Mouse (Mus musculus) megakaryocyte-erythroid progenitor cell, adult 5-6 weeks (primary cell): Measurements from ENCODE around the gene Olfr251. TPM values are rescaled to one million over a fixed set of nuclear protein-coding genes. Genes with fewer than 3 reads are reported as not detected.
"Not testable (repeated sequence)": the region's sequence is repeated elsewhere in the genome, so short reads cannot be mapped to it uniquely, and the experiment has no call there.

Experiments used
- ATAC-seq: replicated peaks from 2 replicates; pipeline ENCODE4 v1.8.0; 2016; ENCODE audit warnings: mild to moderate bottlenecking, inconsistent platforms; ENCODE audit not compliant: severe bottlenecking, poor library complexity, low FRiP score, low TSS enrichment
- total RNA-seq, 2 experiments: library from RNA; stranded (forward) in 1 of 2; stranded (reverse) in 1 of 2; fragments of 200-1000, 215-1000 nt in 1 of 2; fragments of >200 nt in 1 of 2; fragmentation: Nextera tagmentation in 1 of 2; gene quantifications; 2 replicates each; pipeline ENCODE4 v1.2.3; 2014 to 2017

Olfr251 gene
- total RNA-seq (2014; fragmentation: Nextera tagmentation) = not detected in 2 replicates
- not detected in 2 replicates for total RNA-seq (2017)

- ATAC-seq = no peak
These were observed at the start of gene Olfr251 for GRCm38 (mm10) chr9:38376786-38377185. Gene Olfr251 (plus strand): TSS chr9:38377086.

DNA sequence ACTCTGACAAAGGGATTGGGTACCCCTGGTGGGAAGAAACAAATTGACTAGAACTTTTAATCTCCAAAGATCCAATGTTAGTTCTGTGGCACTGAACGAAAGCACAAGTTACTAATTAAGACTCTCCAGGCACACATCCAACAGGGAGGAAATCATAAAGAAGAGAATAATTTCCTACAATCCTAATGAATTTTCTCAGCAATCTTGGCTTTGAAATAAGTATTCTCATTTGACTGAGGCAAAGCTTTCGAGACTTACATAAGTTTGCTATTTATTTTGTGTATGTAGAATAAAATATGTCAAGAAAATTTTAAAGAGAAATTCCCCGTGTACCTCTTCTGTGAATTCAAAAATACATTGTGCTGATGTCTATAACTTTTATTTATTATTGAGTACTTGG, 48.1 kb upstream of the Olfr251 start, which contains the start of gene Olfr25:
TSS of gene Olfr25 (plus strand) at position 301 of the 400 bp plus-strand sequence.
- no peak for ATAC-seq

GRCm38 (mm10) chr9:38348111-38348510, 28.8 kb upstream of the Olfr251 start, which contains the start of gene Olfr898:
Gene Olfr898 (plus strand): TSS chr9:38348411.
- ATAC-seq = no peak

- ATAC-seq = no peak
These were observed 10.3 kb upstream of the Olfr251 start, which contains the start of gene Olfr250 for GRCm38 (mm10) chr9:38366596-38366995. Gene Olfr250 (plus strand): TSS chr9:38366896.

- no peak for ATAC-seq
These were observed 24.5 kb downstream of the Olfr251 start, which contains the start of gene Olfr147 for GRCm38 (mm10) chr9:38401398-38401797. Gene Olfr147 (plus strand): TSS chr9:38401698.

DNA sequence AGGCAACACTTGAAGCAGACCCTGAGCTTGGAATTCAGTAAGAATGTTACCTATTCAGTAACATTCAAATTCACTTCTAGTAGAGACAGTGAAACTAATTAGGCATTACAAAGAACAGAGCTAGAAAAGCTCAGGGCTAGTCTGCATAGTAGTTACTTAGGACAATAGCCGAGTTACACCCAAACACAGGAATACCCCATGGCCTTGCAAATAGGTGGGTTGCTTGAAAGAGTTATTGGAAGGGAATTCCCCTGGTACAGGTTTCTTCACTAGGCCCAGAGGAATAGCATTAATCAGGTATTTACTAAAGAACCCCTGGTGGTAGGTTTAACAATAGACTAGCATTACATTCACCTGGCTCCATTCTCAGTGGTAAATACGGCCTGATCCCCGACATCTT, 30.6 kb downstream of the Olfr251 start:
- not testable (repeated sequence) for ATAC-seq

- not testable (repeated sequence) for ATAC-seq
These were observed 36.6 kb downstream of the Olfr251 start for GRCm38 (mm10) chr9:38413502-38413901.

DNA sequence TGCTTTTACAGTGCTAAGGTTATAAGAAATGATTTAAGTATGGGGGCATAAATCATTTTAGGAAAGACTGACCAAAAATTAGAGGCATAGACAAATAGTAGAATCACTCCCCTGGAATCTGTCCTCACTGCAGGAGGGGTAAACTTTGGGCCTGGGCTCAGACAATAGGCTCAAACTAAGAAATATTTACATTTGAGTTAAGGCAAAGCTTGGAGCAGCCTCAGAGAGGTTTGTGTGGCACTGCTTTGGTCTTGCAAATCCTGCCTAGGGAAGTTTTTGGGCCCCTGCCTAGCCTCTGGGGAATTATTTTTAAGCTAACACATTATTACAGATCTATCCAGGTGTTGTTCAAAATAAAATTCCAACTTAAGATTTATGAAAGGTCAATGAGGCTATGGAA, 46.9 kb downstream of the Olfr251 start:
- no peak for ATAC-seq

- ATAC-seq = no peak
These were observed 50.1 kb downstream of the Olfr251 start for GRCm38 (mm10) chr9:38427026-38427425.

DNA sequence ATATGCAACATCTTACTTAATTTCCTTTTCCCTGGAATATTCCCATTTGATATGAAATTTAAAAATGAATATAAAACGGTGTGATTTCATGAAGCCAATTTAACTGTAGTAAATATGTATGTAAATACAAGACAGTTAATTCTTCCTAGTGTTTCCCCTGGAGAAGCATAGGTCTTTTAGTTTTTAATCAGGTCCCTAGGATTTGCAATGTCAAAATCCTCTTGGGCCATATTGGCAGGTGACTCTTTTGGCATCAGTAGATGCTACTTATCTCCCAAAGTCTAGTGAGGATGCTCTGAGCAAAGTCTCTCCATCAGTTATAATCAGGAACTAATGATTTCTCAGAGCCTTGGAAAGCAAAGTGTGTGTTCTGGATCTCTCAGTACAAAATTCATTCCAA, 52.3 kb downstream of the Olfr251 start, which contains the start of gene Olfr901:
TSS of gene Olfr901 (plus strand) at position 301 of the 400 bp plus-strand sequence.
- ATAC-seq = no peak

Other genes with a start within 250 kb of the Olfr251 start
- not detected in 2 replicates for gene Olfr890, start 234.6 kb upstream of the Olfr251 start, total RNA-seq (2014; fragmentation: Nextera tagmentation)
- gene Olfr890, start 234.6 kb upstream of the Olfr251 start, total RNA-seq (2017) = not detected in 2 replicates
- not detected in 2 replicates for gene Olfr891, start 196.3 kb upstream of the Olfr251 start, total RNA-seq (2014; fragmentation: Nextera tagmentation)
- not detected in 2 replicates for gene Olfr891, start 196.3 kb upstream of the Olfr251 start, total RNA-seq (2017)
- not detected in 2 replicates for gene Olfr893, start 168.7 kb upstream of the Olfr251 start, total RNA-seq (2014; fragmentation: Nextera tagmentation)
- not detected in 2 replicates for gene Olfr893, start 168.7 kb upstream of the Olfr251 start, total RNA-seq (2017)
- gene Olfr894, start 159.0 kb upstream of the Olfr251 start, total RNA-seq (2014; fragmentation: Nextera tagmentation) = not detected in 2 replicates
- gene Olfr894, start 159.0 kb upstream of the Olfr251 start, total RNA-seq (2017) = not detected in 2 replicates
- not detected in 2 replicates for gene Olfr143, start 124.3 kb upstream of the Olfr251 start, total RNA-seq (2014; fragmentation: Nextera tagmentation)
- gene Olfr143, start 124.3 kb upstream of the Olfr251 start, total RNA-seq (2017) = not detected in 2 replicates
- gene Olfr895, start 109.2 kb upstream of the Olfr251 start, total RNA-seq (2014; fragmentation: Nextera tagmentation) = not detected in 2 replicates
- gene Olfr895, start 109.2 kb upstream of the Olfr251 start, total RNA-seq (2017) = not detected in 2 replicates
- not detected in 2 replicates for gene Olfr896-ps1, start 86.0 kb upstream of the Olfr251 start, total RNA-seq (2014; fragmentation: Nextera tagmentation)
- gene Olfr896-ps1, start 86.0 kb upstream of the Olfr251 start, total RNA-seq (2017) = not detected in 2 replicates
- not detected in 2 replicates for gene Olfr25, start 48.0 kb upstream of the Olfr251 start, total RNA-seq (2014; fragmentation: Nextera tagmentation)
- not detected in 2 replicates for gene Olfr25, start 48.0 kb upstream of the Olfr251 start, total RNA-seq (2017)
- not detected in 2 replicates for gene Olfr898, start 28.7 kb upstream of the Olfr251 start, total RNA-seq (2014; fragmentation: Nextera tagmentation)
- not detected in 2 replicates for gene Olfr898, start 28.7 kb upstream of the Olfr251 start, total RNA-seq (2017)
- gene Olfr250, start 10.2 kb upstream of the Olfr251 start, total RNA-seq (2014; fragmentation: Nextera tagmentation) = not detected in 2 replicates
- not detected in 2 replicates for gene Olfr250, start 10.2 kb upstream of the Olfr251 start, total RNA-seq (2017)
- gene Olfr147, start 24.6 kb downstream of the Olfr251 start, total RNA-seq (2014; fragmentation: Nextera tagmentation) = not detected in 2 replicates
- gene Olfr147, start 24.6 kb downstream of the Olfr251 start, total RNA-seq (2017) = not detected in 2 replicates
- gene Olfr901, start 52.4 kb downstream of the Olfr251 start, total RNA-seq (2014; fragmentation: Nextera tagmentation) = not detected in 2 replicates
- gene Olfr901, start 52.4 kb downstream of the Olfr251 start, total RNA-seq (2017) = not detected in 2 replicates
- not detected in 2 replicates for gene Olfr902, start 70.6 kb downstream of the Olfr251 start, total RNA-seq (2014; fragmentation: Nextera tagmentation)
- not detected in 2 replicates for gene Olfr902, start 70.6 kb downstream of the Olfr251 start, total RNA-seq (2017)
- not detected in 2 replicates for gene Olfr904, start 86.1 kb downstream of the Olfr251 start, total RNA-seq (2014; fragmentation: Nextera tagmentation)
- not detected in 2 replicates for gene Olfr904, start 86.1 kb downstream of the Olfr251 start, total RNA-seq (2017)
- not detected in 2 replicates for gene Olfr905, start 94.0 kb downstream of the Olfr251 start, total RNA-seq (2014; fragmentation: Nextera tagmentation)
- gene Olfr905, start 94.0 kb downstream of the Olfr251 start, total RNA-seq (2017) = not detected in 2 replicates
- gene Olfr906, start 110.0 kb downstream of the Olfr251 start, total RNA-seq (2014; fragmentation: Nextera tagmentation) = not detected in 2 replicates
- gene Olfr906, start 110.0 kb downstream of the Olfr251 start, total RNA-seq (2017) = not detected in 2 replicates
- not detected in 2 replicates for gene Olfr907, start 118.7 kb downstream of the Olfr251 start, total RNA-seq (2014; fragmentation: Nextera tagmentation)
- gene Olfr907, start 118.7 kb downstream of the Olfr251 start, total RNA-seq (2017) = not detected in 2 replicates
- gene Olfr911-ps1, start 144.5 kb downstream of the Olfr251 start, total RNA-seq (2014; fragmentation: Nextera tagmentation) = not detected in 2 replicates
- gene Olfr911-ps1, start 144.5 kb downstream of the Olfr251 start, total RNA-seq (2017) = not detected in 2 replicates
- not detected in 2 replicates for gene Olfr910, start 160.8 kb downstream of the Olfr251 start, total RNA-seq (2014; fragmentation: Nextera tagmentation)
- gene Olfr910, start 160.8 kb downstream of the Olfr251 start, total RNA-seq (2017) = not detected in 2 replicates
- gene Olfr912, start 203.1 kb downstream of the Olfr251 start, total RNA-seq (2014; fragmentation: Nextera tagmentation) = not detected in 2 replicates
- gene Olfr912, start 203.1 kb downstream of the Olfr251 start, total RNA-seq (2017) = not detected in 2 replicates
- not detected in 2 replicates for gene Olfr913, start 215.7 kb downstream of the Olfr251 start, total RNA-seq (2014; fragmentation: Nextera tagmentation)
- not detected in 2 replicates for gene Olfr913, start 215.7 kb downstream of the Olfr251 start, total RNA-seq (2017)
- not detected in 2 replicates for gene Olfr914, start 228.0 kb downstream of the Olfr251 start, total RNA-seq (2014; fragmentation: Nextera tagmentation)
- gene Olfr914, start 228.0 kb downstream of the Olfr251 start, total RNA-seq (2017) = not detected in 2 replicates